Mouse (Mus musculus) neutrophil, adult 5-6 weeks (primary cell): ENCODE data around the gene Mrpl54. TPM values are rescaled to one million over a fixed set of nuclear protein-coding genes. Genes with fewer than 3 reads are reported as not detected.
A peak's percentile ranks its signal among the peaks of the same experiment; 100 is the strongest.

ENCODE experiments used
- ATAC-seq: fragments of 151-379, 151-347 bp; 2 replicates; pipeline ENCODE4 v1.8.0; 2017; ENCODE audit warnings: mild to moderate bottlenecking, moderate TSS enrichment; ENCODE audit not compliant: insufficient number of reproducible peaks, poor library complexity, low FRiP score, severe bottlenecking; ENCODE audit errors: extremely low read depth
- total RNA-seq: library from RNA; stranded (forward); fragments of 200-1000 nt; gene quantifications from 2 replicates; pipeline ENCODE4 v1.2.3, GENCODE M21; 2017

The Mrpl54 gene
- total RNA-seq, 1 experiment from 2014 or later: 52.4 TPM

GRCm38 (mm10) chr10:81273842-81274241, 7.1 kb upstream of the Mrpl54 start:
- ATAC-seq: no peak

- no peak for ATAC-seq
Measured at GRCm38 (mm10) chr10:81272356-81272755, 5.6 kb upstream of the Mrpl54 start.

- no peak for ATAC-seq
Measured at GRCm38 (mm10) chr10:81268643-81269412, 2.1 kb upstream of the Mrpl54 start.

- peak; percentile 58 for ATAC-seq
Measured at GRCm38 (mm10) chr10:81268056-81268455, 1.3 kb upstream of the Mrpl54 start.

GRCm38 (mm10) chr10:81265540-81265939, 1.2 kb downstream of the Mrpl54 start:
- no peak for ATAC-seq

GRCm38 (mm10) chr10:81261025-81261424, 5.7 kb downstream of the Mrpl54 start:
- no peak for ATAC-seq

GRCm38 (mm10) chr10:81259225-81259884, 7.4 kb downstream of the Mrpl54 start:
- ATAC-seq: no peak

GRCm38 (mm10) chr10:81257158-81258039, 9.3 kb downstream of the Mrpl54 start:
- ATAC-seq: peak; percentile 23; the same call in 1 of the 2 replicates

- ATAC-seq: no peak
Measured at GRCm38 (mm10) chr10:81254886-81255285, 11.8 kb downstream of the Mrpl54 start.

- 0 out of 2 replicates have a peak, but pooled peaks have one; percentile 23 for ATAC-seq
Measured at GRCm38 (mm10) chr10:81252424-81253419, 14.0 kb downstream of the Mrpl54 start, which contains the start of gene Matk. Gene Matk, plus strand, starts transcription at chr10:81252935.

GRCm38 (mm10) chr10:81249442-81249841, 17.3 kb downstream of the Mrpl54 start:
- ATAC-seq: no peak

- ATAC-seq: no peak
Measured at GRCm38 (mm10) chr10:81247804-81248203, 18.9 kb downstream of the Mrpl54 start.

- no peak for ATAC-seq
Measured at GRCm38 (mm10) chr10:81245166-81245565, 21.6 kb downstream of the Mrpl54 start.

- peak; percentile 86 for ATAC-seq
Measured at GRCm38 (mm10) chr10:81244595-81244994, 22.1 kb downstream of the Mrpl54 start.

- no peak for ATAC-seq
Measured at GRCm38 (mm10) chr10:81244146-81244545, 22.6 kb downstream of the Mrpl54 start.

GRCm38 (mm10) chr10:81242021-81242420, 24.7 kb downstream of the Mrpl54 start:
- no peak for ATAC-seq

GRCm38 (mm10) chr10:81240876-81241275, 25.9 kb downstream of the Mrpl54 start:
- ATAC-seq: no peak

- ATAC-seq: no peak
Measured at GRCm38 (mm10) chr10:81238618-81239017, 28.1 kb downstream of the Mrpl54 start.
